Mouse (Mus musculus): ENCODE data around the gene Fam174b. TPM values are rescaled to one million over a fixed set of nuclear protein-coding genes. Genes with fewer than 3 reads are reported as not detected.

Gene Fam174b
- total RNA-seq (2021), result 10 to 100 TPM in 1 of 2 experiments, 1 to 10 TPM in 1; 7.7 to 11.5 TPM
- polyA plus RNA-seq (2012; rRNA removed), result 18.8 and 19.1 TPM in 2 replicates
- long read RNA-seq, transcript Fam174b-201 (3 exons, 2,683 nt), result major isoform, 16 of 18 reads
- long read RNA-seq, partial matches to known transcripts, result 0 of 18 reads
- long read RNA-seq, other reads (novel, unspliced or antisense), result 2 of 18 reads

GRCm38 (mm10) chr7:73740111-73741035 is at the start of gene Fam174b:
Fam174b (plus strand) TSS chr7:73740302.
- peak; percentile 79 for DNase-seq

GRCm38 (mm10) chr7:73697092-73697491 is 43.0 kb upstream of the Fam174b start:
- DNase-seq, result no peak

GRCm38 (mm10) chr7:73704305-73704704 is 35.8 kb upstream of the Fam174b start:
- no peak for DNase-seq

GRCm38 (mm10) chr7:73713506-73713905 is 26.6 kb upstream of the Fam174b start:
- no peak for DNase-seq

- DNase-seq, result peak; percentile 16
Measured at GRCm38 (mm10) chr7:73715928-73716749, 24.0 kb upstream of the Fam174b start.

- DNase-seq, result no peak
Measured at GRCm38 (mm10) chr7:73716841-73717240, 23.3 kb upstream of the Fam174b start.

GRCm38 (mm10) chr7:73718031-73718430 is 22.1 kb upstream of the Fam174b start:
- DNase-seq, result peak; percentile 40

- no peak for DNase-seq
Measured at GRCm38 (mm10) chr7:73718497-73719007, 21.6 kb upstream of the Fam174b start.

- DNase-seq, result no peak
Measured at GRCm38 (mm10) chr7:73721046-73721445, 19.1 kb upstream of the Fam174b start.

- DNase-seq, result no peak
Measured at GRCm38 (mm10) chr7:73721764-73722163, 18.3 kb upstream of the Fam174b start.

GRCm38 (mm10) chr7:73729913-73730312 is 10.2 kb upstream of the Fam174b start:
- DNase-seq, result no peak

GRCm38 (mm10) chr7:73730430-73731022 is 9.6 kb upstream of the Fam174b start:
- no peak for DNase-seq

- DNase-seq, result no peak
Measured at GRCm38 (mm10) chr7:73736046-73736445, 4.1 kb upstream of the Fam174b start.

- DNase-seq, result no peak
Measured at GRCm38 (mm10) chr7:73741392-73741791, 1.3 kb downstream of the Fam174b start.

GRCm38 (mm10) chr7:73741841-73742240 is 1.7 kb downstream of the Fam174b start:
- DNase-seq, result no peak

GRCm38 (mm10) chr7:73743144-73743543 is 3.0 kb downstream of the Fam174b start:
- DNase-seq, result no peak

GRCm38 (mm10) chr7:73743831-73744370 is 3.8 kb downstream of the Fam174b start:
- no peak for DNase-seq

GRCm38 (mm10) chr7:73745903-73746302 is 5.8 kb downstream of the Fam174b start:
- DNase-seq, result no peak

GRCm38 (mm10) chr7:73746836-73747235 is 6.7 kb downstream of the Fam174b start:
- DNase-seq, result no peak

GRCm38 (mm10) chr7:73747531-73747930 is 7.4 kb downstream of the Fam174b start:
- no peak for DNase-seq

- no peak for DNase-seq
Measured at GRCm38 (mm10) chr7:73748437-73749108, 8.5 kb downstream of the Fam174b start.
